ENCODE assay signal across 9 mouse cellular contexts in genomic region chr11:108900718-108901488, GRCm38 (mm10). TPM values are rescaled to one million over a fixed set of nuclear protein-coding genes. Genes with fewer than 3 reads are reported as not detected.
DNase-seq lines count a peak whose midpoint lies in the region; ATAC-seq lines count a peak whose summit lies in the region.
"Had no signal": no experiment of that assay in that cellular context is flagged by ENCODE, and none has a peak within 500 bp of the region (broad histone marks: within the 10 kb centered on the region; RNA-seq: fewer than 3 reads in every experiment).

No protein-coding gene starts in this region.

- H3K4me1 ChIP-seq in forebrain, embryonic 16.5 days (replicated peaks; ENCODE audit: control insufficient read depth, insufficient read depth, low read length), result peaks cover 3% of the 10 kb centered on the region; the same call in 1 of the 2 replicates

- no peaks in the 10 kb centered on the region for H3K27me3 ChIP-seq in forebrain, embryonic 16.5 days (replicated peaks; ENCODE audit: control insufficient read depth, insufficient read depth, low read length)
- H3K27me3 ChIP-seq: neural tube, embryonic 15.5 days; Patski had no signal

- peak; percentile 79 for ATAC-seq in forebrain, embryonic 16.5 days
- ATAC-seq in erythroblast, adult 5-6 weeks (replicated peaks; ENCODE audit: low FRiP score, poor library complexity, severe bottlenecking), result no peak
- ATAC-seq: Patski had no signal

- H3K27ac ChIP-seq in forebrain, embryonic 16.5 days (ENCODE audit: low read length), result no peak overlapping the region

- 56% methylated on average over 9 of the region's 10 CpGs for WGBS in forebrain, embryonic 16.5 days

- intact Hi-C loops in left cerebral cortex, postnatal 4 days (cut with DNase I), result no loop called here

- no peaks in the 10 kb centered on the region for H3K36me3 ChIP-seq in forebrain, embryonic 16.5 days (ENCODE audit: control insufficient read depth, insufficient read depth)
- H3K36me3 ChIP-seq: neural tube, embryonic 15.5 days had no signal

- peak; percentile 20 for DNase-seq in kidney, postnatal 10 days
- no peak for DNase-seq in kidney, postnatal 36 days
- peak; percentile 77 to 82 for DNase-seq in adrenal gland, postnatal 36 days
- DNase-seq in left cerebral cortex, postnatal 4 days, result peak; percentile 87
- no peak for DNase-seq in embryo, embryonic 11 days

- no peaks in the 10 kb centered on the region for H3K9me3 ChIP-seq in forebrain, embryonic 16.5 days (ENCODE audit: control insufficient read depth, low read length)
- H3K9me3 ChIP-seq: neural tube, embryonic 15.5 days had no signal

- no peak overlapping the region for H3K4me3 ChIP-seq in forebrain, embryonic 16.5 days (replicated peaks; ENCODE audit: low read length)
- H3K4me3 ChIP-seq: neural tube, embryonic 15.5 days had no signal

- H3K4me2 ChIP-seq in forebrain, embryonic 16.5 days (ENCODE audit: low read length), result no peak overlapping the region
- H3K4me2 ChIP-seq: neural tube, embryonic 15.5 days had no signal

- H3K9ac ChIP-seq in forebrain, embryonic 16.5 days (replicated peaks; ENCODE audit: low read depth, low read length), result no peak overlapping the region
- H3K9ac ChIP-seq: neural tube, embryonic 15.5 days had no signal

RNA-seq across cellular contexts. Expression of gene Axin2, which starts 19.2 kb away (rescaled TPM):
- total RNA-seq in adrenal gland, postnatal 36 days (2021), result 10 to 100 TPM; 34.0 to 38.0 TPM
- polyA plus RNA-seq in forebrain, embryonic 16.5 days (2015; fragmentation: Nextera tagmentation; extraction: Ambion mirVana), result 5.9 and 8.4 TPM in 2 replicates
- total RNA-seq in left cerebral cortex, postnatal 4 days (2021), result 10 to 100 TPM; 31.1 to 35.9 TPM
- total RNA-seq in erythroblast, adult 5-6 weeks (2015; ENCODE audit: low replicate concordance), result 0.42 TPM in 1 of 2 replicates, not detected in the other
- 0.51 and 0.84 TPM in 2 replicates for total RNA-seq in erythroblast, adult 5-6 weeks (2017; ENCODE audit: low replicate concordance)

Comparison
In these comparisons a context has a peak if more than half of its experiments do, and no peak if none do; other contexts are left out.
1. DNase-seq: peak in kidney, postnatal 10 days (single experiment), adrenal gland, postnatal 36 days (2 of 2) and left cerebral cortex, postnatal 4 days (single experiment); none in kidney, postnatal 36 days (0 of 2) and embryo, embryonic 11 days (single experiment).
2. RNA of gene Axin2, which starts 19.2 kb away (total RNA-seq): 34.0 to 38.0 TPM in adrenal gland, postnatal 36 days and 31.1 to 35.9 TPM in left cerebral cortex, postnatal 4 days; 0.42 to 0.84 TPM in erythroblast, adult 5-6 weeks; every median in the first group is over 10 times any median in the second.